Mouse (Mus musculus) midbrain, postnatal 0 days (tissue): Measurements from ENCODE around the gene Hspb6. TPM values are rescaled to one million over a fixed set of nuclear protein-coding genes. Genes with fewer than 3 reads are reported as not detected.

Experiments
- ATAC-seq: fragments of 200-750 bp; cut with Nextera tagmentation; 2 replicates; pipeline ENCODE4 v1.8.0; 2017; ENCODE audit warnings: moderate number of reproducible peaks, mild to moderate bottlenecking, moderate TSS enrichment, moderate library complexity; ENCODE audit not compliant: low FRiP score
- DNase-seq: peaks from one replicate; pipeline ENCODE4 v3.0.0-alpha.2; 2015; ENCODE audit warnings: low spot score
- H3K27ac ChIP-seq: fragments of 300-500 bp; sonication (generic); 2 replicates; pipeline ENCODE4 v1.5.1; 2014; ENCODE audit warnings: low read depth, mild to moderate bottlenecking, low read length, mixed read lengths
- H3K27me3 ChIP-seq: fragments of 300-500 bp; sonication (generic); 2 replicates; pipeline ENCODE4 v1.6.1; 2014; ENCODE audit warnings: low read length, control low read depth, mixed read lengths; ENCODE audit not compliant: insufficient read depth
- H3K36me3 ChIP-seq: fragments of 300-500 bp; sonication (generic); 2 replicates; pipeline ENCODE4 v1.6.1; 2014; ENCODE audit warnings: low read length, control low read depth, mixed read lengths; ENCODE audit not compliant: insufficient read depth
- H3K4me1 ChIP-seq: fragments of 300-500 bp; sonication (generic); 2 replicates; pipeline ENCODE4 v1.6.1; 2014; ENCODE audit warnings: mild to moderate bottlenecking, control low read depth, antibody characterized with exemption, low read length, mixed read lengths; ENCODE audit not compliant: insufficient read depth
- H3K4me2 ChIP-seq: fragments of 300-500 bp; sonication (generic); 2 replicates; pipeline ENCODE4 v1.6.1; 2014; ENCODE audit warnings: low read depth, mild to moderate bottlenecking, low read length, mixed read lengths; ENCODE audit not compliant: poor library complexity, severe bottlenecking
- H3K4me3 ChIP-seq: fragments of 300-500 bp; sonication (generic); 2 replicates; pipeline ENCODE4 v1.5.1; 2014; ENCODE audit warnings: low read depth, mild to moderate bottlenecking, low read length, moderate library complexity
- H3K9ac ChIP-seq: fragments of 300-500 bp; sonication (generic); replicated peaks from 2 replicates; pipeline ENCODE4 v1.6.1; 2014; ENCODE audit warnings: mild to moderate bottlenecking, low read length, moderate library complexity, mixed read lengths; ENCODE audit not compliant: poor library complexity, severe bottlenecking
- H3K9me3 ChIP-seq: fragments of 300-500 bp; sonication (generic); 2 replicates; pipeline ENCODE4 v1.6.1; 2016; ENCODE audit warnings: low read length, control low read depth
- CTCF ChIP-seq: IDR thresholded peaks from 2 replicates; pipeline ENCODE4 v1.5.1; 2016; ENCODE audit warnings: antibody characterized with exemption, mild to moderate bottlenecking
- WGBS: fragments of 180-500 bp; shearing (Covaris S2); extraction: QIAGEN DNeasy Blood & Tissue Kit; methylation state at CpG from one replicate; pipeline ENCODE4 v1.1.7; 2014; 5-methylcytosine and 5-hydroxymethylcytosine counted together
- polyA plus RNA-seq: library from polyadenylated mRNA; unstranded; fragments of >200 nt; fragmentation: Nextera tagmentation; extraction: Ambion mirVana; gene quantifications from 2 replicates; pipeline ENCODE4 v1.2.1, GENCODE M21; 2015
- total RNA-seq: library from RNA; depleted of rRNA; stranded (reverse); fragments of >200 nt; gene quantifications from 2 replicates; pipeline ENCODE4 v1.2.3, GENCODE M21; 2014

The Hspb6 gene
- total and polyA plus RNA-seq, 2 experiments from 2014 or later, result 6.2 to 13.5 TPM

DNA sequence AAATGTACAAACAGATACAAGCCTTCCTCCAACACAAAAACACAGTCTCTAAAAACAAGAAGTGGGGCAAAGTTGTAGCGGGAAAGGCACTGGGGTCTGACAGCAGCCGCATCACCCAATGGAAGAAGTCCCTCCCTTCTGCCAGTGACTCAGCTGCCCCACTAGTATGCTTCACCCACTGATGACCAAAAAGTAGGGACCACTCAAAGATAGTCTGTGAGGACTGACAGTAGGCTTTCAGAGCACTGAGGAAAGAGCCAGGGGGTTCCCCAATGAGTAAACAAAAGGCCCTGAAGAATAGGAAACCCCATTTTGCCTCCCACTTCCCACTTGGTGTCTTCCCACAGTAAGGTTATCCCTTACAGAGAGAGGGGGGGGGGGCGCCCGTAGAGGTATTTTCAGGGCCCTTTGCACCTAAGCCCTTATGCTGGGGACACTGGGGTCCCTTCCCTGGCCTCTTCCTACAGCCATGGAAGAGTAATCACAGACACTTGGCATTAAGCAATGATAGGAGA lies 42.6 kb downstream of the Hspb6 start:
- Histone ChIP-seq H3K9ac (no peak overlapping the region), H3K4me1 (no peaks in the 10 kb centered on the region), H3K27me3 (no peaks in the 10 kb centered on the region), H3K4me2 (no peak overlapping the region), H3K9me3 (no peaks in the 10 kb centered on the region), H3K36me3 (no peaks in the 10 kb centered on the region), H3K27ac (no peak overlapping the region), H3K4me3 (no peak overlapping the region)
- ATAC-seq, result no peak
- no peak for TF ChIP-seq CTCF
- DNase-seq, result no peak
- 72% methylated on average over 3 of the region's 4 CpGs for WGBS

DNA sequence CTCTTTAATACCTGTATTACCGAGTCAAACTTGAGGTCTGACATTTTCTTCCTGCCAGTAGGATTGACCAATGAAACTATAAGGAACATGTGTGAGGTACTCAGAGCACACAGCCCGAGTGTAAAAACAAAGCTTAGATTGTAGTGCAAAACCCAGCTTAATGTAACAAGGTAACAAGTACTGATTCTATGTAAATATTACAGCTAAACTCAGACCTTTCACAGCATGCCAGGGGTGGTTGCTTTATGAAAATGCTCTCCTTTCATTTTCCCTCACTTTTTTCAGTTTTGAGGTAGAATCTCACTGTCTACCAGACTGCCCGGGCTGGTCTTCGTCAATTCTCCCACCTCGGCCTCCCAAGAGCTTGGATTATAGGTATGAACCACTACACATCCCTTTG lies 44.1 kb downstream of the Hspb6 start:
- no peak overlapping the region for H3K27ac ChIP-seq
- 86% methylated on average over 5 of the region's 5 CpGs for WGBS

DNA sequence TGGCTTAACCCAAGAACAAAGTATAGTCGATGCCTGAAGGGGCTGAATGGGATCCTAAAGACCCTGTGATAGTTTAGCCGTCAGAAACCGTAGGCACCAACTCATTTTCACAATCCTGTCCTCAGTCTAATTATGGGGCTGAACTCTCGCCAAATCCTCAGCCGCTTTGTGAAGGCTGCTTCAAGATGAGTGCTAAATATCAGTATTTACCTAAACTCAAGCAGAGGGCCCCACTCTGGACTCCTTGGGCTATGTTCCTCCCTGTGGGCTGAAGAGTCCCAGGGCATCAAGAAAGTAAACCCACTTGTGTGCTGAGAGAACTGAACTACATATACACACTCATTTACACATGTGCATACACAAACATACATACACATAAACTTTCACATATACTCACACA lies 44.8 kb downstream of the Hspb6 start:
- no peak overlapping the region for H3K4me2 ChIP-seq
- H3K27ac ChIP-seq, result no peak overlapping the region

More for the DNA sequence above, 44.1 kb downstream of the Hspb6 start:
- ATAC-seq, result no peak
- DNase-seq, result no peak
- Histone ChIP-seq H3K9ac (no peak overlapping the region), H3K27me3 (no peaks in the 10 kb centered on the region), H3K4me2 (no peak overlapping the region), H3K4me3 (no peak overlapping the region), H3K4me1 (no peaks in the 10 kb centered on the region), H3K36me3 (no peaks in the 10 kb centered on the region), H3K9me3 (no peaks in the 10 kb centered on the region)
- TF ChIP-seq CTCF, result no peak

DNA sequence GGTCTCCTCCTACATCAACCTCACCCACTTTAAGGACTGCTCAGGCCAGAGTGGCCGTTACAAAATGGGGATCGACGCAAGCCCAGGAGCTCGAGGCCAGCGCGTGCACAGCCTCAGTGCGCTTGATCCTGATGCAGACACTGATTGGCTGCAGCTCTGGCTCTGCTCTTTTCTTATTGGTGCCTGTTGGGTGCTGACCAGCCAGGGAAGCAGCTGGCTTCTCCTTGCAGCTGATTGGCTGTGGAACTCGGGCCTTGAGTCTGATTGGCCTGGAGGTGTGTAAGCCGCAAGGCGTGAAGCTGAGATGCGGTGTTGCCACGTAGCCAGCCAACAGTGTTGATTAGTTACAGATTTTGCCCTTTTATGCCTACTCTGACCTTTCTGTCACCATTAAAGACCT lies 46.8 kb downstream of the Hspb6 start, which contains the start of gene Zbtb32:
Zbtb32 (minus strand) TSS at position 124 of the 400 bp plus-strand sequence.
- Histone ChIP-seq H3K36me3 (no peaks in the 10 kb centered on the region), H3K27me3 (no peaks in the 10 kb centered on the region), H3K4me2 (peak within 1 kb of the TSS; percentile 29; the same call in 1 of the 2 replicates), H3K9me3 (no peaks in the 10 kb centered on the region), H3K27ac (no peak within 1 kb of the TSS), H3K4me3 (no peak within 1 kb of the TSS), H3K4me1 (no peaks in the 10 kb centered on the region), H3K9ac (no peak within 1 kb of the TSS)
- DNase-seq (no peak), ATAC-seq (no peak)
- WGBS, result 95% methylated on average over 12 of the region's 12 CpGs
- TF ChIP-seq CTCF, result no peak

More for the DNA sequence above, 44.8 kb downstream of the Hspb6 start:
- 68% methylated on average over 5 of the region's 5 CpGs for WGBS
- no peaks in the 10 kb centered on the region for H3K27me3 ChIP-seq
- H3K4me1 ChIP-seq, result no peaks in the 10 kb centered on the region
- no peak overlapping the region for H3K4me3 ChIP-seq
- no peaks in the 10 kb centered on the region for H3K36me3 ChIP-seq
- ATAC-seq (no peak), DNase-seq (no peak)
- H3K9ac ChIP-seq, result no peak overlapping the region
- TF ChIP-seq CTCF, result no peak
- H3K9me3 ChIP-seq, result no peaks in the 10 kb centered on the region

DNA sequence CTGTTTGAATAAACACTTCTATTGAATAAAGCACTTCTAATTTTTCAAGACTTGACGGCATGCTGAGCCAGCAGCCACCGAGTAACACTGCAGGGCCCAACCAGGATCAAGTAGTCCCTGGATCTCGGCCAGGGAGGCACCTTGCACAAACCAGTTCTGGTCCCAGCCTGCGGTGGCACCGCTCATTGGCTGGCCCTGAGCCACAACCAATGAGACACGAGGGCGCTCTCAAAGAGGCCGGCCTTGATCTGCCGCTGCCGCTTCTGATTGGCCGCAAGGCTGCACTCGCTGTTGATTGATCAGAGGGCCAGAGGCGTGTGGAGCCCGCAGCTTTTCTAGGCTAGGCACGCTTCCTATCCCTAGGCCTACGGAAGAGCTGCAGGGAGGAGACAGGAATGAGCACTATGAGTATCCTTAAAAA lies 48.0 kb downstream of the Hspb6 start:
- DNase-seq (peak; percentile 96), ATAC-seq (peak; percentile 97)
- H3K4me1 ChIP-seq, result no peaks in the 10 kb centered on the region
- peak overlapping the region; percentile 29 for H3K4me2 ChIP-seq
- H3K9me3 ChIP-seq, result no peaks in the 10 kb centered on the region
- H3K27me3 ChIP-seq, result no peaks in the 10 kb centered on the region
- no peak overlapping the region for H3K27ac ChIP-seq
- WGBS, result 1% methylated on average over 16 of the region's 16 CpGs
- no peak overlapping the region for H3K9ac ChIP-seq
- H3K4me3 ChIP-seq, result 0 out of 2 replicates have a peak overlapping the region, but pooled peaks have one; percentile 5
- H3K36me3 ChIP-seq, result no peaks in the 10 kb centered on the region
- TF ChIP-seq CTCF, result no peak

DNA sequence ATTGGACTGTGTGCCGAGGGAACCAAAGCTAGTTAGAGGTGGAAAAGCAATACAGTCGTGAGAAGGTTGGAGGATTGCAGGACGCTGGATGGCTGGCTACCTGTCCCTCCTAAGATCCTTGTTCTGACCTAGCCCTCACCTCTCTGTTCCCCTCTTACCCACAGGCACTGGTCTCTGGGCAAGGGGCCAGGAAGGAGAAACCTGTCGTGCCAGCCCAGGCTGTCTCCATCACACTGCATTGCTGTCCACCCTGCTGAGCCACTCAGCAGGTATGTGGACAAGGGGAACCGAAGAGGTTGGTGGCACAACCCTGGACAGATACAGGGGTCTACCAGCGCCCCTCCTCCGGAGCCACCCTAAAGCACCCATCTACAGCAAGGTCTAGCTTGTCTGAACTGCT lies 48.7 kb downstream of the Hspb6 start:
- Histone ChIP-seq H3K4me1 (no peaks in the 10 kb centered on the region), H3K27ac (no peak overlapping the region), H3K9ac (no peak overlapping the region), H3K9me3 (no peaks in the 10 kb centered on the region), H3K4me3 (no peak overlapping the region), H3K4me2 (no peak overlapping the region), H3K27me3 (no peaks in the 10 kb centered on the region), H3K36me3 (no peaks in the 10 kb centered on the region)
- DNase-seq, result no peak
- WGBS, result 72% methylated on average over 7 of the region's 7 CpGs
- ATAC-seq, result no peak
- TF ChIP-seq CTCF, result no peak
